Mouse (Mus musculus) thymus, adult 2 months (tissue): ENCODE results near the gene Krt31. TPM values are rescaled to one million over a fixed set of nuclear protein-coding genes. Genes with fewer than 3 reads are reported as not detected.

ENCODE experiments used
- DNase-seq: peaks from one replicate; pipeline ENCODE4 v3.0.0; 2021
- H3K27ac ChIP-seq: fragments of 200-500 bp; 2 replicates; pipeline ENCODE4 v1.5.1; 2012; ENCODE audit warnings: low read length, control low read depth; ENCODE audit not compliant: control insufficient read depth, insufficient read depth
- H3K27me3 ChIP-seq: fragments of 200-500 bp; 2 replicates; pipeline ENCODE4 v1.6.1; 2012; ENCODE audit warnings: mild to moderate bottlenecking, low read length, moderate library complexity, mixed read lengths; ENCODE audit not compliant: control insufficient read depth, insufficient read depth
- H3K36me3 ChIP-seq: fragments of 200-500 bp; 2 replicates; pipeline ENCODE4 v1.6.1; 2012; ENCODE audit warnings: mild to moderate bottlenecking, low read length, moderate library complexity; ENCODE audit not compliant: control insufficient read depth, insufficient read depth
- H3K4me1 ChIP-seq: fragments of 200-500 bp; replicated peaks from 2 replicates; pipeline ENCODE4 v1.6.1; 2012; ENCODE audit warnings: low read length; ENCODE audit not compliant: control insufficient read depth, insufficient read depth
- H3K4me3 ChIP-seq: fragments of 200-500 bp; 2 replicates; pipeline ENCODE4 v1.5.1; 2012; ENCODE audit warnings: mild to moderate bottlenecking, low read length, control low read depth, moderate library complexity; ENCODE audit not compliant: control insufficient read depth, insufficient read depth
- CTCF ChIP-seq: fragments of 200-500 bp; IDR thresholded peaks from 2 replicates; pipeline ENCODE4 v1.5.1; 2012; ENCODE audit warnings: mild to moderate bottlenecking, control low read depth, low read length, moderate library complexity, borderline replicate concordance; ENCODE audit not compliant: control insufficient read depth, poor library complexity, insufficient read depth; ENCODE audit errors: extremely low read depth
- POLR2A ChIP-seq: fragments of 200-500 bp; IDR thresholded peaks from 2 replicates; pipeline ENCODE4 v1.6.1; 2012; ENCODE audit warnings: mild to moderate bottlenecking, low read length, control low read depth, moderate library complexity; ENCODE audit not compliant: control insufficient read depth, poor library complexity, insufficient read depth; ENCODE audit errors: extremely low read depth
- WGBS: fragments of 180-500 bp; shearing (Covaris S2); methylation state at CpG from one replicate; pipeline ENCODE4 v1.1.7; 2018; 5-methylcytosine and 5-hydroxymethylcytosine counted together
- polyA plus RNA-seq: library from polyadenylated mRNA; depleted of rRNA; stranded (reverse); fragments of >200 nt; gene quantifications from 2 replicates; pipeline ENCODE4 v1.2.3, GENCODE M21; 2012; rRNA removed

The Krt31 gene
- polyA plus RNA-seq, 1 experiment = 0.23 TPM

GRCm38 (mm10) chr11:100008336-100008735, 42.0 kb downstream of the Krt31 start:
- Histone ChIP-seq H3K27ac (no peak overlapping the region), H3K4me1 (no peaks in the 10 kb centered on the region), H3K27me3 (no peaks in the 10 kb centered on the region), H3K4me3 (no peak overlapping the region), H3K36me3 (no peaks in the 10 kb centered on the region)
- WGBS = 92% methylated on average over 5 of the region's 5 CpGs
- no peak for DNase-seq
- TF ChIP-seq POLR2A (no peak), CTCF (no peak)

- no peaks in the 10 kb centered on the region for H3K4me1 ChIP-seq
- no peak overlapping the region for H3K4me3 ChIP-seq
- 59% methylated on average over 3 of the region's 3 CpGs for WGBS
- TF ChIP-seq POLR2A (no peak), CTCF (no peak)
- H3K27ac ChIP-seq = no peak overlapping the region
- no peaks in the 10 kb centered on the region for H3K36me3 ChIP-seq
- DNase-seq = no peak
- no peaks in the 10 kb centered on the region for H3K27me3 ChIP-seq
Measured at GRCm38 (mm10) chr11:100006624-100007023, 43.7 kb downstream of the Krt31 start.

GRCm38 (mm10) chr11:100005905-100006304, 44.4 kb downstream of the Krt31 start:
- no peak overlapping the region for H3K27ac ChIP-seq
- WGBS = 89% methylated on average over 8 of the region's 8 CpGs
- no peak for TF ChIP-seq CTCF
- TF ChIP-seq POLR2A = no peak

GRCm38 (mm10) chr11:100004846-100005245, 45.5 kb downstream of the Krt31 start:
- WGBS = 25% methylated on average over 6 of the region's 6 CpGs
- no peak for TF ChIP-seq CTCF
- no peak for TF ChIP-seq POLR2A
- H3K27ac ChIP-seq = no peak overlapping the region
- H3K4me3 ChIP-seq = no peak overlapping the region
- H3K4me1 ChIP-seq = no peaks in the 10 kb centered on the region
- H3K36me3 ChIP-seq = no peaks in the 10 kb centered on the region
- H3K27me3 ChIP-seq = no peaks in the 10 kb centered on the region
- peak; percentile 16 for DNase-seq

More at GRCm38 (mm10) chr11:100005905-100006304, 44.4 kb downstream of the Krt31 start:
- no peaks in the 10 kb centered on the region for H3K4me1 ChIP-seq
- H3K36me3 ChIP-seq = no peaks in the 10 kb centered on the region
- no peaks in the 10 kb centered on the region for H3K27me3 ChIP-seq
- no peak overlapping the region for H3K4me3 ChIP-seq
- no peak for DNase-seq

- no peaks in the 10 kb centered on the region; the same call in 1 of the 2 replicates for H3K27me3 ChIP-seq
- TF ChIP-seq POLR2A (no peak), CTCF (no peak)
- 96% methylated on average over 7 of the region's 7 CpGs for WGBS
- no peak overlapping the region for H3K4me3 ChIP-seq
- no peak for DNase-seq
- H3K36me3 ChIP-seq = no peaks in the 10 kb centered on the region
- H3K27ac ChIP-seq = no peak overlapping the region
- no peaks in the 10 kb centered on the region for H3K4me1 ChIP-seq
Measured at GRCm38 (mm10) chr11:99999091-99999490, 51.3 kb downstream of the Krt31 start.

Other genes starting within 250 kb of the Krt31 start
- not detected in 2 replicates for gene Gm11554, start 246.1 kb downstream of the Krt31 start, polyA plus RNA-seq
- gene Krtap4-13, start 240.7 kb downstream of the Krt31 start, polyA plus RNA-seq = not detected in 2 replicates
- not detected in 2 replicates for gene Gm11564, start 234.9 kb downstream of the Krt31 start, polyA plus RNA-seq
- gene 2300003K06Rik, start 212.5 kb downstream of the Krt31 start, polyA plus RNA-seq = not detected in 2 replicates
- gene Krtap4-16, start 198.9 kb downstream of the Krt31 start, polyA plus RNA-seq = 0.28 TPM in 1 of 2 replicates, not detected in the other
- not detected in 2 replicates for gene Gm11568, start 192.6 kb downstream of the Krt31 start, polyA plus RNA-seq
- gene Gm11559, start 186.1 kb downstream of the Krt31 start, polyA plus RNA-seq = 0.31 TPM in 1 of 2 replicates, not detected in the other
- gene Krtap9-1, start 177.2 kb downstream of the Krt31 start, polyA plus RNA-seq = not detected in 2 replicates
- not detected in 2 replicates for gene Gm11567, start 171.4 kb downstream of the Krt31 start, polyA plus RNA-seq
- gene Krtap31-1, start 142.6 kb downstream of the Krt31 start, polyA plus RNA-seq = 0.13 TPM in 1 of 2 replicates, not detected in the other
- gene Gm11565, start 135.8 kb downstream of the Krt31 start, polyA plus RNA-seq = not detected in 2 replicates
- 0.11 TPM in 1 of 2 replicates, not detected in the other for gene Krtap31-2, start 114.3 kb downstream of the Krt31 start, polyA plus RNA-seq
- not detected in 2 replicates for gene Krtap9-5, start 102.1 kb downstream of the Krt31 start, polyA plus RNA-seq
- gene Krtap29-1, start 71.5 kb downstream of the Krt31 start, polyA plus RNA-seq = not detected in 2 replicates
- gene Krtap16-1, start 64.0 kb downstream of the Krt31 start, polyA plus RNA-seq = not detected in 2 replicates
- 0.31 and 0.43 TPM in 2 replicates for gene Krtap17-1, start 56.6 kb downstream of the Krt31 start, polyA plus RNA-seq
- gene Krt33a, start 34.3 kb downstream of the Krt31 start, polyA plus RNA-seq = 0.11 and 0.14 TPM in 2 replicates
- gene Krt33b, start 20.7 kb downstream of the Krt31 start, polyA plus RNA-seq = 0.44 TPM in 1 of 2 replicates, not detected in the other
- not detected in 2 replicates for gene Krt34, start 9.0 kb downstream of the Krt31 start, polyA plus RNA-seq
- 0.18 and 0.30 TPM in 2 replicates for gene Krt32, start 37.7 kb upstream of the Krt31 start, polyA plus RNA-seq
- gene Krt35, start 45.7 kb upstream of the Krt31 start, polyA plus RNA-seq = 0.13 and 0.20 TPM in 2 replicates
- 0.79 and 0.90 TPM in 2 replicates for gene Krt36, start 55.1 kb upstream of the Krt31 start, polyA plus RNA-seq
- 0.92 and 0.98 TPM in 2 replicates for gene Krt13, start 71.0 kb upstream of the Krt31 start, polyA plus RNA-seq
- gene Krt15, start 85.4 kb upstream of the Krt31 start, polyA plus RNA-seq = 0.85 and 1.1 TPM in 2 replicates
- gene Krt19, start 98.1 kb upstream of the Krt31 start, polyA plus RNA-seq = 8.7 and 13.0 TPM in 2 replicates
- 0.31 and 0.42 TPM in 2 replicates for gene Krt9, start 142.7 kb upstream of the Krt31 start, polyA plus RNA-seq
- gene Krt14, start 157.0 kb upstream of the Krt31 start, polyA plus RNA-seq = 59.7 and 80.7 TPM in 2 replicates
- gene Krt16, start 198.4 kb upstream of the Krt31 start, polyA plus RNA-seq = 4.1 and 4.8 TPM in 2 replicates
- 238 and 276 TPM in 2 replicates for gene Krt17, start 210.5 kb upstream of the Krt31 start, polyA plus RNA-seq
- 0.31 and 0.97 TPM in 2 replicates for gene Krt42, start 219.3 kb upstream of the Krt31 start, polyA plus RNA-seq